Mouse (Mus musculus) midbrain, embryonic 16.5 days (tissue): ENCODE data around the gene Nup188. TPM values are rescaled to one million over a fixed set of nuclear protein-coding genes. Genes with fewer than 3 reads are reported as not detected.

Source experiments
- ATAC-seq: fragments of 200-750 bp; cut with Nextera tagmentation; 2 replicates; pipeline ENCODE4 v1.8.0; 2017; ENCODE audit warnings: moderate TSS enrichment
- H3K27ac ChIP-seq: fragments of 300-500 bp; sonication (generic); 2 replicates; pipeline ENCODE4 v1.5.1; 2014; ENCODE audit warnings: mild to moderate bottlenecking, low read length, mixed read lengths
- H3K27me3 ChIP-seq: fragments of 300-500 bp; sonication (generic); 2 replicates; pipeline ENCODE4 v1.6.1; 2014; ENCODE audit warnings: low read depth, low read length, mixed read lengths; ENCODE audit not compliant: control insufficient read depth, insufficient read depth
- H3K36me3 ChIP-seq: fragments of 300-500 bp; sonication (generic); 2 replicates; pipeline ENCODE4 v1.6.1; 2014; ENCODE audit warnings: mild to moderate bottlenecking, low read length, moderate library complexity, mixed read lengths; ENCODE audit not compliant: control insufficient read depth, insufficient read depth
- H3K4me1 ChIP-seq: fragments of 300-500 bp; sonication (generic); 2 replicates; pipeline ENCODE4 v1.6.1; 2014; ENCODE audit warnings: mild to moderate bottlenecking, low read length, mixed read lengths; ENCODE audit not compliant: control insufficient read depth, insufficient read depth
- H3K4me2 ChIP-seq: fragments of 300-500 bp; sonication (generic); 2 replicates; pipeline ENCODE4 v1.6.1; 2014; ENCODE audit warnings: mild to moderate bottlenecking, low read length, mixed read lengths
- H3K4me3 ChIP-seq: fragments of 300-500 bp; sonication (generic); 2 replicates; pipeline ENCODE4 v1.5.1; 2014; ENCODE audit warnings: low read depth, mild to moderate bottlenecking, low read length, moderate library complexity, mixed read lengths
- H3K9ac ChIP-seq: fragments of 300-500 bp; sonication (generic); 2 replicates; pipeline ENCODE4 v1.6.1; 2014; ENCODE audit warnings: low read depth, low read length, mixed read lengths
- H3K9me3 ChIP-seq: fragments of 300-500 bp; sonication (generic); replicated peaks from 2 replicates; pipeline ENCODE4 v1.6.1; 2014; ENCODE audit warnings: mild to moderate bottlenecking, low read length, mixed read lengths; ENCODE audit not compliant: control insufficient read depth, poor library complexity, severe bottlenecking
- WGBS: fragments of 180-500 bp; shearing (Covaris S2); extraction: QIAGEN DNeasy Blood & Tissue Kit; methylation state at CpG from one replicate; pipeline ENCODE4 v1.1.7; 2014; 5-methylcytosine and 5-hydroxymethylcytosine counted together
- polyA plus RNA-seq: library from polyadenylated mRNA; unstranded; fragments of >200 nt; fragmentation: Nextera tagmentation; extraction: Ambion mirVana; gene quantifications from 2 replicates; pipeline ENCODE4 v1.2.1, GENCODE M21; 2015

The Nup188 gene
- polyA plus RNA-seq, 1 experiment from 2014 or later: 18.9 TPM

GRCm38 (mm10) chr2:30299966-30300365 lies 13.8 kb downstream of the Nup188 start:
- Histone ChIP-seq H3K9ac (no peak overlapping the region), H3K4me2 (no peak overlapping the region), H3K4me1 (no peaks in the 10 kb centered on the region), H3K36me3 (peaks cover 26% of the 10 kb centered on the region), H3K27me3 (no peaks in the 10 kb centered on the region), H3K9me3 (no peaks in the 10 kb centered on the region), H3K4me3 (no peak overlapping the region), H3K27ac (no peak overlapping the region)
- WGBS: 90% methylated on average over 5 of the region's 5 CpGs
- ATAC-seq: no peak

DNA sequence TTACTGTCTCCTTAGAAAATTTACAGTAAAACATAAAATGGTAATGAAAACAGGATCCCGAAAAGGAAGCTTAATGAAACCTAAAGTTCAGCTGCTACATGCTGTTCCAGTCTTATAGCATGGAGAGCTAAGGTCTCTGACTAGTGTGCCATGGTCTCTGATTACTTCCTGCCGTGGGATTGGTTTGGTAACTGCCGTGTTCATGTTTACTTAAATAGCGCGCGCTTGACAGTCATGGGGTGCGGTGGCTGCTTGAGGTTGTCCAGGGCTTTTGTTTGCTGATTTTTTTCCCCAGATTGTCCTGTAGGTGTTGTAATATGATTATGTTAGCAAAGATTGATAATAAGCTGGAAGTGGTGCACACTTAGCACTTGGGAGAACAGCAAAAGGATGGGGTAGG lies 19.9 kb downstream of the Nup188 start:
- Histone ChIP-seq H3K9ac (no peak overlapping the region), H3K4me2 (no peak overlapping the region), H3K9me3 (no peaks in the 10 kb centered on the region), H3K27me3 (no peaks in the 10 kb centered on the region), H3K4me1 (no peaks in the 10 kb centered on the region), H3K36me3 (peaks cover 40% of the 10 kb centered on the region), H3K27ac (no peak overlapping the region), H3K4me3 (no peak overlapping the region)
- 98% methylated on average over 7 of the region's 7 CpGs for WGBS
- ATAC-seq: no peak

- no peak overlapping the region for H3K9ac ChIP-seq
- H3K4me3 ChIP-seq: no peak overlapping the region
- H3K4me1 ChIP-seq: no peaks in the 10 kb centered on the region
- H3K27me3 ChIP-seq: no peaks in the 10 kb centered on the region
- no peaks in the 10 kb centered on the region for H3K9me3 ChIP-seq
- no peak for ATAC-seq
- H3K27ac ChIP-seq: no peak overlapping the region
- 95% methylated on average over 3 of the region's 3 CpGs for WGBS
- peaks cover 42% of the 10 kb centered on the region for H3K36me3 ChIP-seq
- H3K4me2 ChIP-seq: no peak overlapping the region
These were observed 23.2 kb downstream of the Nup188 start for GRCm38 (mm10) chr2:30309351-30309750.

GRCm38 (mm10) chr2:30311481-30311880 lies 25.3 kb downstream of the Nup188 start:
- H3K36me3 ChIP-seq: peaks cover 46% of the 10 kb centered on the region
- H3K27ac ChIP-seq: no peak overlapping the region
- 96% methylated on average over 2 of the region's 2 CpGs for WGBS
- H3K4me3 ChIP-seq: no peak overlapping the region
- H3K9ac ChIP-seq: no peak overlapping the region
- H3K4me1 ChIP-seq: no peaks in the 10 kb centered on the region
- H3K9me3 ChIP-seq: no peaks in the 10 kb centered on the region
- ATAC-seq: no peak
- H3K27me3 ChIP-seq: no peaks in the 10 kb centered on the region
- no peak overlapping the region for H3K4me2 ChIP-seq

GRCm38 (mm10) chr2:30316136-30316535 lies 29.9 kb downstream of the Nup188 start:
- Histone ChIP-seq H3K27ac (no peak overlapping the region), H3K9ac (no peak overlapping the region), H3K36me3 (peaks cover 52% of the 10 kb centered on the region), H3K4me1 (no peaks in the 10 kb centered on the region), H3K9me3 (no peaks in the 10 kb centered on the region), H3K27me3 (no peaks in the 10 kb centered on the region), H3K4me3 (no peak overlapping the region), H3K4me2 (no peak overlapping the region)
- WGBS: 93% methylated on average over 4 of the region's 4 CpGs
- ATAC-seq: no peak

DNA sequence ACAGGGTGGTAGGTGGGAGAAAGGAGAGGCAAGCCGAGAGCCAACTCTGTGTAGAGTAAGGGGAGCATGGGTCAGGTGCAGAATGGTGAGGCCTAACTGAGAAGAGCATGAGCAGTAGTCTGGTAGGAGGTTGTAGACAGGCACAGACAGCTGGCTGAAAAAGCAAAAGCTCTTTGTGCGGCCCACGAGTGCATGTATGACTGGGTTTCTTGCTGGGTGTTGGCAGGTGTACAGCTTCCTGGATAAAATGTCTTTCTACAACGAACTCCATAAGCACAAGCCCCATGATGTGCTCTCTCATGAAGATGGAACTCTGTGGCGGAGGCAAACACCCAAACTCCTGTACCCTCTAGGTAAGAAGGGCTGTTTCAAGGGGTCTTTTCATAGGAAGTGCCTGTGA lies 30.8 kb downstream of the Nup188 start:
- WGBS: 94% methylated on average over 5 of the region's 5 CpGs
- no peak overlapping the region for H3K4me2 ChIP-seq

GRCm38 (mm10) chr2:30319260-30319659 lies 33.1 kb downstream of the Nup188 start:
- Histone ChIP-seq H3K4me1 (no peaks in the 10 kb centered on the region), H3K9me3 (no peaks in the 10 kb centered on the region), H3K27me3 (no peaks in the 10 kb centered on the region), H3K27ac (no peak overlapping the region), H3K9ac (no peak overlapping the region), H3K36me3 (peaks cover 50% of the 10 kb centered on the region), H3K4me2 (no peak overlapping the region), H3K4me3 (no peak overlapping the region)
- 92% methylated on average over 4 of the region's 4 CpGs for WGBS
- ATAC-seq: no peak

More for the DNA sequence above, 30.8 kb downstream of the Nup188 start:
- no peaks in the 10 kb centered on the region for H3K27me3 ChIP-seq
- peaks cover 49% of the 10 kb centered on the region for H3K36me3 ChIP-seq
- H3K9ac ChIP-seq: no peak overlapping the region
- no peaks in the 10 kb centered on the region for H3K9me3 ChIP-seq
- no peak for ATAC-seq
- no peak overlapping the region for H3K4me3 ChIP-seq
- H3K27ac ChIP-seq: no peak overlapping the region
- H3K4me1 ChIP-seq: no peaks in the 10 kb centered on the region

GRCm38 (mm10) chr2:30323111-30323510 lies 36.9 kb downstream of the Nup188 start:
- Histone ChIP-seq H3K4me3 (no peak overlapping the region), H3K9ac (no peak overlapping the region), H3K36me3 (peaks cover 49% of the 10 kb centered on the region), H3K27ac (no peak overlapping the region), H3K4me1 (no peaks in the 10 kb centered on the region), H3K27me3 (no peaks in the 10 kb centered on the region), H3K4me2 (no peak overlapping the region), H3K9me3 (no peaks in the 10 kb centered on the region)
- ATAC-seq: no peak
- WGBS: 88% methylated on average over 7 of the region's 7 CpGs

DNA sequence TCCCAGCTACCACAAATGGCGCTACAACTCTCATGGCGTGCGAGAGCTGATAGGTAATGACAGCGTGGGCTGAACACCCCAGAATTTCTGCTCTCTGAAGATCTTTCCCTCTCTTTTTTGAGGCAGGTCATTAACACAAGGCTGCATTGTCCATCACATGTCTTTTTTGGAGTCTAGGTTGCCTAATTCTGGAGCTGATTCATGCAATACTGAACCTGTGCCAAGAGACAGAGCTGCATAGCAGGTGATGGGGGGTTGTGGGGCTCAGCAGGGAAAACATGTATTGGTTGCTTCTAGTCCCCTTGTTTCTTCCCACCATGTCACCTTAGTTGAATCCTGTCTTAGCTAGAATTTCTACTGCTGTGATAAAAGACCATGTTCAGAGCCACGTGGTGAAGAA lies 39.1 kb downstream of the Nup188 start:
- 94% methylated on average over 5 of the region's 5 CpGs for WGBS
- no peaks in the 10 kb centered on the region for H3K9me3 ChIP-seq
- H3K27me3 ChIP-seq: no peaks in the 10 kb centered on the region
- no peak for ATAC-seq
- H3K27ac ChIP-seq: no peak overlapping the region
- no peak overlapping the region for H3K4me2 ChIP-seq
- H3K4me1 ChIP-seq: no peaks in the 10 kb centered on the region
- H3K9ac ChIP-seq: no peak overlapping the region
- H3K4me3 ChIP-seq: no peak overlapping the region
- H3K36me3 ChIP-seq: peaks cover 63% of the 10 kb centered on the region

- 96% methylated on average over 7 of the region's 7 CpGs for WGBS
- Histone ChIP-seq H3K27me3 (no peaks in the 10 kb centered on the region), H3K4me2 (no peak overlapping the region), H3K4me1 (no peaks in the 10 kb centered on the region), H3K9me3 (no peaks in the 10 kb centered on the region), H3K9ac (no peak overlapping the region), H3K4me3 (no peak overlapping the region), H3K27ac (no peak overlapping the region), H3K36me3 (peaks cover 64% of the 10 kb centered on the region)
- ATAC-seq: no peak
These were observed 41.1 kb downstream of the Nup188 start for GRCm38 (mm10) chr2:30327276-30327675.
